Mouse (Mus musculus): ENCODE results near the gene Il21. TPM values are rescaled to one million over a fixed set of nuclear protein-coding genes. Genes with fewer than 3 reads are reported as not detected.
A peak's percentile ranks its signal among the peaks of the same experiment; 100 is the strongest.

The Il21 gene
- total and polyA plus RNA-seq, 2 experiments = not detected

- H3K27ac ChIP-seq (replicated peaks; ENCODE audit: insufficient read depth, low read depth, low read length) = no peak overlapping the region
- H3K79me2 ChIP-seq (ENCODE audit: control insufficient read depth, insufficient read depth, low read length) = no peaks in the 10 kb centered on the region
- H3K9ac ChIP-seq (ENCODE audit: low read depth, low read length) = peak overlapping the region; percentile 58
- DNase-seq (ENCODE audit: extremely low read depth, low read depth, low spot score) = peak; percentile 67
- 1% methylated on average over 11 of the region's 11 CpGs for WGBS
- H3K27me3 ChIP-seq (ENCODE audit: control insufficient read depth, insufficient read depth, low read length) = no peaks in the 10 kb centered on the region
- H3K4me3 ChIP-seq (ENCODE audit: insufficient read depth, low read depth, low read length) = peak overlapping the region; percentile 63
- H3K36me3 ChIP-seq (ENCODE audit: control insufficient read depth, insufficient read depth, low read length) = no peaks in the 10 kb centered on the region
- TF ChIP-seq POLR2A (IDR thresholded peaks at IDR 0.05; ENCODE audit: extremely low read depth, insufficient read depth, low read length) (no peak), CTCF (IDR thresholded peaks at IDR 0.05; ENCODE audit: low read depth, low read length) (peak; percentile 51)
- H3K4me1 ChIP-seq (ENCODE audit: control insufficient read depth, insufficient read depth, low read length) = peaks cover 8% of the 10 kb centered on the region; the same call in 1 of the 2 replicates
Observed at GRCm38 (mm10) chr3:37203984-37204428, 28.4 kb downstream of the Il21 start.

- no peaks in the 10 kb centered on the region for H3K27me3 ChIP-seq (ENCODE audit: control insufficient read depth, insufficient read depth, low read length)
- no peaks in the 10 kb centered on the region for H3K79me2 ChIP-seq (ENCODE audit: control insufficient read depth, insufficient read depth, low read length)
- no peaks in the 10 kb centered on the region for H3K36me3 ChIP-seq (ENCODE audit: control insufficient read depth, insufficient read depth, low read length)
- H3K9ac ChIP-seq (ENCODE audit: low read depth, low read length) = no peak overlapping the region
- H3K27ac ChIP-seq (replicated peaks; ENCODE audit: insufficient read depth, low read depth, low read length) = no peak overlapping the region
- peaks cover 10% of the 10 kb centered on the region; the same call in 1 of the 2 replicates for H3K4me1 ChIP-seq (ENCODE audit: control insufficient read depth, insufficient read depth, low read length)
- no peak for DNase-seq (ENCODE audit: extremely low read depth, low read depth, low spot score)
- no peak for TF ChIP-seq POLR2A (IDR thresholded peaks at IDR 0.05; ENCODE audit: extremely low read depth, insufficient read depth, low read length)
- no peak for TF ChIP-seq CTCF (IDR thresholded peaks at IDR 0.05; ENCODE audit: low read depth, low read length)
- no peak overlapping the region for H3K4me3 ChIP-seq (ENCODE audit: insufficient read depth, low read depth, low read length)
- 94% methylated on average over 7 of the region's 7 CpGs for WGBS
Observed at GRCm38 (mm10) chr3:37202856-37203255, 29.6 kb downstream of the Il21 start.

DNA sequence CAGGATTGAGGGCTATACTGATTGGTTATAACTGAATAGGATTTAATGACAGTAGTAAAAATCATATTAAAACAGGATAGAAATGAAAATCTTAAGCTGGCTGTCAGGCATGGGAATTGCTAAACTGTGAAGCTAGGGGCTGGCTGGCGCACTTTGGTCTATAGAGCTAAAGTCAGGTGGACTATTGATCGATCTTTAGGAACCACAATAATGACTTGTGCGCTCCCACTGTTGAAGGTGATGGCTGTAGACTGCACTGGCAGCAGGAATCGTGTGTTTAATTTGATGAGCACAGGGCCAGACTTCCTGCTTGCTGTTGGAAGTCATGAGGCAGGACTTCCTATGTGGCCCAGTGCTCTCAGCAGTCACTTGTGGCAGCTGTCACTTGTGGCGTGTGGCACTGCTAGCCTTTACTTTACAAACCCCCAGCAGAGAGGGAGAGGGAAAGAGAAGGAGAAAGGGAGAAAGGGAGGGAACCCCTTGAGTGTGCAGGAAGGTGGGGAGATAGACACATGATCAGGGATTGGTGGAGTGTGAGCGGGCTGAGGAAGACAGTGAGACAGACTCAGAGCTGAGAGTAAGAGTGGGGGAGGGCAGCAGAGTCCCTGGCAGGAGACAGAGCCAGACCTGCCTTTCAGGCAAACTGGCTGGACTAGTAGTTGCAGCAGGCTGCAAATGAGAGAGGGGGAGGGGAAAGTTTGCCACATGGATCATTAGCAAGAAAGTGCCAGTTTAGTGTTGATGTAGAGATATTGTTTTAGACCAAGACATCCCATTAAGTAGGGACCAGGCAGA lies 31.1 kb downstream of the Il21 start:
- H3K27ac ChIP-seq (replicated peaks; ENCODE audit: insufficient read depth, low read depth, low read length) = peak overlapping the region; percentile 33; the same call in 1 of the 2 replicates
- H3K4me1 ChIP-seq (ENCODE audit: control insufficient read depth, insufficient read depth, low read length) = peaks cover 10% of the 10 kb centered on the region; the same call in 1 of the 2 replicates
- no peaks in the 10 kb centered on the region for H3K79me2 ChIP-seq (ENCODE audit: control insufficient read depth, insufficient read depth, low read length)
- no peak overlapping the region for H3K4me3 ChIP-seq (ENCODE audit: insufficient read depth, low read depth, low read length)
- 16% methylated on average over 6 of the region's 6 CpGs for WGBS
- TF ChIP-seq POLR2A (IDR thresholded peaks at IDR 0.05; ENCODE audit: extremely low read depth, insufficient read depth, low read length) = no peak
- no peak for TF ChIP-seq CTCF (IDR thresholded peaks at IDR 0.05; ENCODE audit: low read depth, low read length)
- no peaks in the 10 kb centered on the region for H3K36me3 ChIP-seq (ENCODE audit: control insufficient read depth, insufficient read depth, low read length)
- DNase-seq (ENCODE audit: extremely low read depth, low read depth, low spot score) = peak; percentile 79
- H3K27me3 ChIP-seq (ENCODE audit: control insufficient read depth, insufficient read depth, low read length) = no peaks in the 10 kb centered on the region
- H3K9ac ChIP-seq (ENCODE audit: low read depth, low read length) = peak overlapping the region; percentile 24

DNA sequence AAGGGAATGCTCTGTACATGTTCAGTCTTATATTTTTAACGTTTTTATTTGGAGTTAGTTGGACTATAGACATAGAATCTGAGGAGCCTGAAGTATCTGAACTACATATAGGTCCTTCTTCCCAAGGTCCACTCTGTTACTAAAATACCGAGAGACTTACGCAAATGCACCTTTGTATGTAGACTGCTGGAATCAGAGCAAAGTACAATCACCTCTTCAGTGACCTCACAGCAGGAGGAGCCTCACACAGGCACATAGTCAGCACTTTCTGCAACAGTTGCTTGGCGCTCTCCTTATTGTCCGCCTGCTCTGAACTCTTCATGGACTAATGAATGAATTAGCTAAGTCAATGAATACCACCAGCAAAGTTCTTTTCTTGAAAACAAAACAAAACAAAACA lies 34.1 kb downstream of the Il21 start:
- H3K27me3 ChIP-seq (ENCODE audit: control insufficient read depth, insufficient read depth, low read length) = no peaks in the 10 kb centered on the region
- 53% methylated on average over 5 of the region's 5 CpGs for WGBS
- H3K79me2 ChIP-seq (ENCODE audit: control insufficient read depth, insufficient read depth, low read length) = no peaks in the 10 kb centered on the region
- H3K27ac ChIP-seq (replicated peaks; ENCODE audit: insufficient read depth, low read depth, low read length) = no peak overlapping the region
- no peaks in the 10 kb centered on the region for H3K36me3 ChIP-seq (ENCODE audit: control insufficient read depth, insufficient read depth, low read length)
- TF ChIP-seq POLR2A (IDR thresholded peaks at IDR 0.05; ENCODE audit: extremely low read depth, insufficient read depth, low read length) = no peak
- TF ChIP-seq CTCF (IDR thresholded peaks at IDR 0.05; ENCODE audit: low read depth, low read length) = no peak
- no peak overlapping the region for H3K4me3 ChIP-seq (ENCODE audit: insufficient read depth, low read depth, low read length)
- peak; percentile 76 for DNase-seq (ENCODE audit: extremely low read depth, low read depth, low spot score)
- peaks cover 9% of the 10 kb centered on the region; the same call in 1 of the 2 replicates for H3K4me1 ChIP-seq (ENCODE audit: control insufficient read depth, insufficient read depth, low read length)
- no peak overlapping the region for H3K9ac ChIP-seq (ENCODE audit: low read depth, low read length)

DNA sequence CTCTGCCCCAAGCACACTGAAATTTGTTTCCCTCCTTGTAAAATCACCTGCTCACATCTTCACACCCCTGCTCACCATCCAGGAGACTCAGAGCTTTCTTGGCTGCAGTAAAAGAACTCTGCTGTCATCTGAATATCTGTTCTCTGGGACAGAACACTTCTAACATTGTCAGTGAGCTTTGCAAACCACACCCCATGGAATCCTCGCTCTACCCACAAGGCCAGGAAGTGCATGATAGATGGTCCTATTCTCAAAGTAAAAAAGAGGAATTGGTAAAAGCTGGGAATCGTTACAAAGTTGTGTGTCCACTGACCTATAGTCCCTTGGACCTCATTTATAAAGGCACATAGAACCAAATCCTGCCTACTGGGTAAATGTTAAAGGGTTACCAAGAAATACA lies 40.5 kb downstream of the Il21 start:
- Histone ChIP-seq H3K9ac (ENCODE audit: low read depth, low read length) (no peak overlapping the region), H3K79me2 (ENCODE audit: control insufficient read depth, insufficient read depth, low read length) (no peaks in the 10 kb centered on the region), H3K4me1 (ENCODE audit: control insufficient read depth, insufficient read depth, low read length) (no peaks in the 10 kb centered on the region), H3K27me3 (ENCODE audit: control insufficient read depth, insufficient read depth, low read length) (no peaks in the 10 kb centered on the region), H3K36me3 (ENCODE audit: control insufficient read depth, insufficient read depth, low read length) (no peaks in the 10 kb centered on the region), H3K27ac (replicated peaks; ENCODE audit: insufficient read depth, low read depth, low read length) (no peak overlapping the region), H3K4me3 (ENCODE audit: insufficient read depth, low read depth, low read length) (no peak overlapping the region)
- WGBS = 58% methylated on average over 2 of the region's 2 CpGs
- DNase-seq (ENCODE audit: extremely low read depth, low read depth, low spot score) = no peak
- TF ChIP-seq POLR2A (IDR thresholded peaks at IDR 0.05; ENCODE audit: extremely low read depth, insufficient read depth, low read length) (no peak), CTCF (IDR thresholded peaks at IDR 0.05; ENCODE audit: low read depth, low read length) (no peak)

DNA sequence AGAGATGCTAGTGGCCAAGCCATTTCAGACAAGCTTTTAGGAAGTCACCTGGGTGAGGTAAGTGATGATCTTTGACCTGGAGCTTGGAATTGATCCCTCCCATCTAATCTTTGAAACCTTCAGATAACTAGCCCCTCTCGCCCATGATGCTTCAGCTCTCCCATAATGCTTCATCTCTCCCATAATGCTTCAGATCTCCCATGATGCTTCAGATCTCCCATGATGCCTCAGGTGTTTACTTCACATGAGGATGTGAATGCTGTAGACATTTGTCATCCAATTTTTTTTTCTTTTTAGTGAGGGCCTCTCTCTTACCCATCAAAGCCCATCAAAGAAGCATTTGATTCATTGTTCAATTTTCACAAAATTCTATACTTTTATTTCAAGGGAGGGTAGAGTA lies 46.9 kb downstream of the Il21 start:
- no peaks in the 10 kb centered on the region for H3K4me1 ChIP-seq (ENCODE audit: control insufficient read depth, insufficient read depth, low read length)
- no peak overlapping the region for H3K27ac ChIP-seq (replicated peaks; ENCODE audit: insufficient read depth, low read depth, low read length)
- H3K36me3 ChIP-seq (ENCODE audit: control insufficient read depth, insufficient read depth, low read length) = no peaks in the 10 kb centered on the region
- no peaks in the 10 kb centered on the region for H3K27me3 ChIP-seq (ENCODE audit: control insufficient read depth, insufficient read depth, low read length)
- TF ChIP-seq CTCF (IDR thresholded peaks at IDR 0.05; ENCODE audit: low read depth, low read length) (no peak), POLR2A (IDR thresholded peaks at IDR 0.05; ENCODE audit: extremely low read depth, insufficient read depth, low read length) (no peak)
- H3K9ac ChIP-seq (ENCODE audit: low read depth, low read length) = no peak overlapping the region
- H3K4me3 ChIP-seq (ENCODE audit: insufficient read depth, low read depth, low read length) = no peak overlapping the region
- H3K79me2 ChIP-seq (ENCODE audit: control insufficient read depth, insufficient read depth, low read length) = no peaks in the 10 kb centered on the region
- no peak for DNase-seq (ENCODE audit: extremely low read depth, low read depth, low spot score)
- 91% methylated on average over 1 of the region's 1 CpGs for WGBS
